Mouse (Mus musculus) testis, adult 2 months (tissue): ENCODE results near the gene Mpv17.

ENCODE experiments used
- CTCF ChIP-seq: fragments of 200-500 bp; IDR thresholded peaks from 2 replicates; pipeline ENCODE4 v1.5.1; 2012; ENCODE audit warnings: low read depth, mild to moderate bottlenecking, inconsistent platforms, low read length, moderate library complexity; ENCODE audit not compliant: control insufficient read depth, insufficient read depth, insufficient replicate concordance
- POLR2A ChIP-seq: fragments of 200-500 bp; IDR thresholded peaks from 2 replicates; pipeline ENCODE4 v1.6.1; 2012; ENCODE audit warnings: low read depth, mild to moderate bottlenecking, inconsistent platforms, low read length, moderate library complexity; ENCODE audit not compliant: control insufficient read depth

DNA sequence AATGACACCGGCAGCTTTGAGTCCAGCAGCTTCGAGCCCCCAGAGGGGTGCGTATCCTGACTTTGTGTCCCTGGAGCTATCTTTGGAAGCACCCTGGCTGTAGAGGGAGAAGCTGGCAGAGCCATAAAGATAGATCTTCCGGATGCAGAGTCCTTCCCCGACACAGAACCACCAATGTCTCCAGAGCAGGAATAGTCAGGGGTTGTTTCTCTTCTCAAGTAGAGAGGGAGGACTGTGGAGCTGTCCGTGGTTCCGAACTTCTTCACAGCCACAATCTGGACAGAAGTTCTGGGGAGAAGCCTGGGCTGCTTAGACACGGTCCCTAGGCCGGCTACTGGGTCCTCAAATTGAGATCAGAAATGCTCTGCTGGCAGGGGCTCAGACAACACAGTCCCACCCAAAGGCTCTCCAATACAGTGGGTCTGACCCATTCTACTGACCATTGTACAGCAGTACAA, 15.1 kb downstream of the Mpv17 start:
- TF ChIP-seq CTCF = no peak
- no peak for TF ChIP-seq POLR2A
